Mouse (Mus musculus) liver, postnatal 0 days (tissue): ENCODE data around the gene Rsc1a1.

Experiments used
- CTCF ChIP-seq: sonication (generic); IDR thresholded peaks from 2 replicates; pipeline ENCODE4 v1.5.1; 2016; ENCODE audit warnings: antibody characterized with exemption, low read depth
- EP300 ChIP-seq: IDR thresholded peaks from 2 replicates; pipeline ENCODE4 v1.6.1; 2016; ENCODE audit warnings: antibody characterized with exemption, low read depth, mild to moderate bottlenecking

DNA sequence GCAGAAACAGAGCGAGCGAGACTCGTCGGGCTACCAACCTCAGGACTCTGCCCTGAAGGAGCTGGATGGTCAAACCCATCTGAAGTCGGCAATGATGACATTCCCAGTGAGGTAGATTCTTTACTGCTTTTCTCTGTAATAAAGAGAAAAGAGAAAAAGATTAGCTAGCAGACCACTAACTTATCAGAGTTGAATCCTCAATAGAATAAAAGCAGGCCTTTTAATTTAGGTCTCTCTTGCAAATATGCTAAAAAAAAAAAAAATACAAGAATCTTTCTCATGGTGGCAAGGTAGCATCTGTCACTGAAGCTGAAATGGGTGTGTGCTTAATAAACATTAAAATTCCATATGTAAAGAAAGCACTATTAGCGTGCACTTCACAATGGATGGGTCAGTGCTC, at the start of gene Rsc1a1:
- TF ChIP-seq CTCF (no peak), EP300 (no peak)
